Mouse (Mus musculus) telencephalon, adult 2 months (tissue): ENCODE measurements at regions not wholly inside any gene's neighbourhood (a gene's known extent, or its start where the extent isn't known, plus 50 kb on each side); places are given as distances from the start of the nearest gene placed in this dataset.

ENCODE experiments used
- DNase-seq: peaks from one replicate; pipeline ENCODE4 v3.0.0-alpha.2; 2011; ENCODE audit warnings: low read depth, low spot score

- DNase-seq: no peak
These were observed 731.6 kb downstream of the Ttll7 start for GRCm38 (mm10) chr3:147583697-147584315.

- no peak for DNase-seq
These were observed 719.7 kb downstream of the Ttll7 start for GRCm38 (mm10) chr3:147571850-147572249.

- DNase-seq: no peak
These were observed 693.3 kb downstream of the Ttll7 start for GRCm38 (mm10) chr3:147545329-147546006.

GRCm38 (mm10) chr3:147542285-147542684 is 690.1 kb downstream of the Ttll7 start:
- DNase-seq: no peak

- DNase-seq: peak; percentile 54
These were observed 685.4 kb downstream of the Ttll7 start for GRCm38 (mm10) chr3:147537584-147537983.

GRCm38 (mm10) chr3:147532196-147532595 is 680.0 kb downstream of the Ttll7 start:
- DNase-seq: no peak

GRCm38 (mm10) chr3:147531608-147532180 is 679.5 kb downstream of the Ttll7 start:
- no peak for DNase-seq
